Mouse (Mus musculus): Measurements from ENCODE around the gene Clrn2.

The Clrn2 gene

DNA sequence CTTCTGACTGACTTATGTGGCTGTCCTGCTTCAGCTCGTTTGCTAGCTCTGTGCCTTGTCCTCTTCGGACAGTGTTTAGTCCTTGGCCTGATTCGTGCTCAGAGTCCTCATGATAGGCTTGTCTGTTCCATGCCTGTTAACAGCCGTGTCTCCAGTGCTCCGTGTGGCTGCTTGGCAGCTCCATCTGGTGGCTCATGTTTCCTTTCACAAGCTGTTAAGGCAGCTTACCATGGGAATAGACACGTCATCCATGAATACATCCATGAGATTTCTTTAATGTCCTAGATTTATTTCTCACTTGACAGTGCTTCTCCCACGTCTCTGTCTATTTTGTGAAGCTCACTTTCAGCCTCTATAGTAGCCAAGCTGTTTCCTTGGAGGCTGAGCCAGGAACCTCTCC is 56.5 kb downstream of the Clrn2 start:
- no peak for DNase-seq (ENCODE audit: low spot score)

DNA sequence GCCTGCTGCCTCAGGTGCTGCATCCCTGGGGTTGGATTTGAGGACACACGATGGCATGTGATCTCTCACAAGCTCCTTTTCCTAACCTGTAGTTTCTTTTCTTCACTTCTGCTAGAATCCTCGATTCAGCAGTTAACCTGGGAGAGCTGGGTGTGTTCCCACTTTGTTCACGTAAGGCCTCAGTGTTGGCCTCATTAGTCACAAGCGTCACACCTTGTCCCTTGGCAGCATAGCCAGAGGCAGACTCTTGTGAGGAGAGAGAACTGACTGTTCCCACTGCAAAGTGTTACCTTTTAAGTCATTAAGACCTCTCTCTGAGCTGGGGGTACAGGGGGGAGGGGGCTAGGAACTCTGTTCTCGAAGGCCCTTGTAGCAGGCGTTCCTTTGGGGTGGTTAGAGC is 59.4 kb downstream of the Clrn2 start:
- DNase-seq (ENCODE audit: low spot score): no peak

DNA sequence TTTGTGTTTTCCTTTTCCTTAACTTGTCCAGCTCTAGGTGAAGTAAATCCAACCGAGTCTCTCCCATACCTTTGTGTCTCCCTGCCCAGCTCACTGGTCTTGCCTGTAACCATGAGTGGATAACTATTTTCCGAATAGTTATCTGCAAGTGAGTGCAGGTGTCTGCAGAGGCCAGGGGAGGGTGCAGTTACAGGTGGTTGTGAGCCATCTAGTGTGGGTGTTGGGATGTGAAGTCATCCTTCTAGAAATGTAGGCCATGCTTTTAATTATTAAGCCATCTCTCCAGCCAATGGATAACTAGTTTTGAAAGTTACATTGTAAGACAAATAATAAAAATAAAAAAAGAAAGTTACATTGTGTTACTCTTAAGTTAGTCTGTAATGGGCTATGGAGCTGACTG is 60.0 kb downstream of the Clrn2 start:
- no peak for DNase-seq (ENCODE audit: low spot score)
